Mouse (Mus musculus) C2C12 (cell line): ENCODE results near the gene Hibadh.

ENCODE experiments used
- CTCF ChIP-seq: IDR thresholded peaks from one replicate; pipeline ENCODE4 v1.5.1; 2011; ENCODE audit not compliant: control insufficient read depth, insufficient read depth, insufficient read length
- MAX ChIP-seq: IDR thresholded peaks from one replicate; pipeline ENCODE4 v1.6.1; 2011; ENCODE audit warnings: mild to moderate bottlenecking, control low read depth
- MYOD1 ChIP-seq: IDR thresholded peaks from one replicate; pipeline ENCODE4 v1.6.1; 2011; ENCODE audit warnings: low read depth; ENCODE audit not compliant: control insufficient read depth, insufficient read length
- USF1 ChIP-seq: IDR thresholded peaks from one replicate; pipeline ENCODE4 v1.6.1; 2011; ENCODE audit warnings: low read depth, mild to moderate bottlenecking, control low read depth, moderate library complexity

- TF ChIP-seq MYOD1 (no peak), USF1 (no peak), CTCF (no peak), MAX (no peak)
These were observed 11.0 kb downstream of the Hibadh start for GRCm38 (mm10) chr6:52629180-52629579.
